Mouse (Mus musculus): ENCODE data around the gene Anapc2. TPM values are rescaled to one million over a fixed set of nuclear protein-coding genes. Genes with fewer than 3 reads are reported as not detected.

Anapc2 gene
- polyA plus RNA-seq, 1 experiment from 2014 or later: 128 TPM

DNA sequence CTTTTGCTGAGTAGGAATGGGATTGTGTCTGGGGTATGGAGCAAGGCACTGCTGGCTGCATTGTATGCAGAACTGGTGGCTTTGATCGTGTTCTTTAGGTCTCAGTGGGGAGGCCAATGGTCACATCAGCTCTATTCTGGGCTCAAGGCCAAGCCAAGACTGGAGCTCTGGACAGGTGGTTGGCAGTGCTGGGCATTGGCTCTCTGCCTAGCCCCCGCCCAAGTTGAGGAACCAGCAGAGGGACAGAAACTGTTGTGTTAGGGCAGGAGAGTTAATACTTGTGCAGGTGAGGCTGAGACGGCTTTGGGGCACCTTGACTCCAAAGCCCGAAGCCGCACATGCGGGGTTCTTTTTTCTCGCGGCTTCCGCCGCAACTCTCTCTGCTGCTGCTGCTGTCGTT, 17.4 kb downstream of the Anapc2 start, which contains the start of gene Lrrc26:
Gene Lrrc26 (plus strand): TSS at position 265 of the 400 bp plus-strand sequence.
- ATAC-seq (ENCODE audit: insufficient read depth, low FRiP score, low TSS enrichment) (no peak), DNase-seq (ENCODE audit: low spot score) (no peak)
- WGBS: 9% methylated on average over 11 of the region's 11 CpGs
- H3K4me2 ChIP-seq (ENCODE audit: low read depth): no peak within 1 kb of the TSS
- H3K27ac ChIP-seq (ENCODE audit: low read depth, low read length): no peak within 1 kb of the TSS
- H3K4me3 ChIP-seq (ENCODE audit: low read depth, low read length): no peak within 1 kb of the TSS; the same call in 1 of the 2 replicates
- H3K27me3 ChIP-seq (ENCODE audit: control insufficient read depth, insufficient read depth, low read length): peaks cover 59% of the 10 kb centered on the region
- H3K4me1 ChIP-seq (ENCODE audit: control insufficient read depth, insufficient read depth, low read length): no peaks in the 10 kb centered on the region
- no peaks in the 10 kb centered on the region for H3K9me3 ChIP-seq (ENCODE audit: control insufficient read depth, low read length)
- H3K9ac ChIP-seq (ENCODE audit: low read length): no peak within 1 kb of the TSS
- H3K36me3 ChIP-seq (ENCODE audit: control insufficient read depth, insufficient read depth, low read length): peaks cover 11% of the 10 kb centered on the region

DNA sequence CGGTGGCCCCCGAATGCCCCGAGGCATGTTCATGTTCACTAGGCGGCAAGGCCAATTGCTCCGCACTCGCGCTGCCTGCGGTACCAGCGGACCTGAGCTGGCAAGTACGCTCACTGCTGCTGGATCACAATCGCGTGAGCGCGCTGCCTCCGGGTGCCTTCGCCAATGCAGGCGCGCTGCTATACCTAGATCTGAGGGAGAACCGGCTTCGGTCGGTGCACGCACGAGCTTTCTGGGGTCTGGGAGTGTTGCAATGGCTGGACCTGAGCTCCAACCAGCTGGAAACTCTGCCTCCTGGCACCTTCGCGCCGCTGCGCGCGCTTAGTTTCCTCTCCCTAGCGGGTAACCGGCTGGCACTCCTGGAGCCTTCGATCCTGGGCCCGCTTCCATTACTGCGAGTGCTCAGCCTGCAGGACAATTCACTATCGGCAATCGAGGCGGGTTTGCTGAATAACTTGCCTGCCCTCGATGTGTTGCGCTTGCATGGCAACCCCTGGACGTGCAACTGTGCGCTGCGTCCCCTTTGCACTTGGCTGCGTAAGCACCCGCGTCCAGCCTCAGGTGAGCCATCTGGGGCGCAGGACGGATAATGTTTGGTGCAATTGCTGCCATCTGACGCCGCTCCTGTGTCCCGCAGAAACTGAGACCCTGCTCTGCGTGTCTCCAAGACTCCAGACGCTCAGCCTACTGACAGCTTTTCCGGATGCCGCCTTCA, 18.0 kb downstream of the Anapc2 start:
- no peak for ATAC-seq (ENCODE audit: insufficient read depth, low FRiP score, low TSS enrichment)
- Histone ChIP-seq H3K4me1 (ENCODE audit: control insufficient read depth, insufficient read depth, low read length) (no peaks in the 10 kb centered on the region), H3K9me3 (ENCODE audit: control insufficient read depth, low read length) (no peaks in the 10 kb centered on the region), H3K27me3 (ENCODE audit: control insufficient read depth, insufficient read depth, low read length) (peaks cover 59% of the 10 kb centered on the region), H3K9ac (ENCODE audit: low read length) (no peak overlapping the region), H3K36me3 (ENCODE audit: control insufficient read depth, insufficient read depth, low read length) (peaks cover 6% of the 10 kb centered on the region), H3K27ac (ENCODE audit: low read depth, low read length) (no peak overlapping the region), H3K4me3 (ENCODE audit: low read depth, low read length) (no peak overlapping the region; the same call in 1 of the 2 replicates), H3K4me2 (ENCODE audit: low read depth) (no peak overlapping the region)
- 2% methylated on average over 54 of the region's 54 CpGs for WGBS
- no peak for DNase-seq (ENCODE audit: low spot score)

DNA sequence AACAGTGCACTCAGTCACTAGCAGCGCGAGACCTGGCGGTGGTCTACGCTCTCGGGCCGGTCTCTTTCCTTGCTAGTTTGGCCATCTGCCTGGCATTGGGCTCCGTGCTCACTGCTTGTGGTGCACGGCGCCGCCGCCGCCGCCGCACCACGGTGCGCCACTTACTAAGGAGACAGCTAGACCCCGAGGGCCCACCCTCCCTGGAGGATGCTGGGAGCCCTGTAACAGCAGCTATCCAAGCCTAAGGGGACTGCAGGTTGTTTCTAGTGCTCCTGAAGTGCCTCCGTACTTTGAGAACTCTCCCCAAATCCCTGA, 18.5 kb downstream of the Anapc2 start:
- no peak overlapping the region for H3K4me3 ChIP-seq (ENCODE audit: low read depth, low read length)
- ATAC-seq (ENCODE audit: insufficient read depth, low FRiP score, low TSS enrichment) (no peak), DNase-seq (ENCODE audit: low spot score) (no peak)
- H3K4me2 ChIP-seq (ENCODE audit: low read depth): no peak overlapping the region
- H3K9ac ChIP-seq (ENCODE audit: low read length): no peak overlapping the region
- H3K9me3 ChIP-seq (ENCODE audit: control insufficient read depth, low read length): no peaks in the 10 kb centered on the region
- no peaks in the 10 kb centered on the region for H3K4me1 ChIP-seq (ENCODE audit: control insufficient read depth, insufficient read depth, low read length)
- 0 out of 2 replicates have a peak, but pooled peaks cover 1% of the 10 kb centered on the region for H3K36me3 ChIP-seq (ENCODE audit: control insufficient read depth, insufficient read depth, low read length)
- peaks cover 63% of the 10 kb centered on the region for H3K27me3 ChIP-seq (ENCODE audit: control insufficient read depth, insufficient read depth, low read length)
- H3K27ac ChIP-seq (ENCODE audit: low read depth, low read length): no peak overlapping the region
- 0% methylated on average over 18 of the region's 18 CpGs for WGBS

DNA sequence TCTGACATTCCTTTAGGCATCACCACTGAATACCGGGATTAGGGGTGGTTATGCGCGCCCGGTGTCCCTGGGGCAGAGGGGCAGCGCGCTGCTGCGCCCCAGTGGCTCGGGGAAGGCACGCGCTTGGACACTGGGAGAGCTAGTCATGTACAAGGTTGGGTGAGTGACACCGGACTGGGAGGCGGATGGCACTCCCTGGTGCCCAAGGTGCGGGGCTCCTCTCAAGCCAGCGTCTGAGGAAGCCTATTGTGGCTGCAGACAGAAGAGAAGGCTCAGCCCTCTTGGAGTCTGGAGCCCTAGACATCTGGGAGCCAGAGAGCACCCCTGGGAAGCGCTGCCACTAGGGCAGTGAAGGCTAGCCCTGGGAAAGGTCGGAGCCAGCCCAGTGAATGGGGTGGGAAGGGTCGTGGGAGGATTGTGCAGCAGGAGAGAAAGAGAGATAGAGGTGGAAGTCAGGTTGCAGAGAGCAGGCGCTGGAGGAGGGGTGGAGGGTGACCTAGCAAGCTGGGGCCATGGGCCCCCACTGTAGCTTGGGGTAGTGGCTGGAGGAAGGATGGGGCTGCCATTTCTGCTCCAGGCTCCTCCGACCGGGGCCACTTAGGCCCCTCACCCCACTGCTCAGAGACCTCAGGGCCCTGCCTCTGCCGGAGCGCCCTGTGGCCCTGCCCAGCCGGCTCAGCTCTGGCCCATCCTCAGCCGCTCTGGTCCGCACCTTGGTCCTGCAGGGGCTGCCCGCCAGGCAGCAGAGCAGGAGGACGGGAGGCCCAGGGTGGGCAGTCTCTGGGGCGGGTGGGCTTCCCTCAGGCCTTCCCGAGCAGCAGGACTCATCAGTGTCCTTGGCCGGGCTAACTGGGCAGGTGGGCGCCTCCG, 19.1 kb downstream of the Anapc2 start:
- H3K27me3 ChIP-seq (ENCODE audit: control insufficient read depth, insufficient read depth, low read length): peaks cover 65% of the 10 kb centered on the region
- DNase-seq (ENCODE audit: low spot score): no peak
- H3K4me3 ChIP-seq (ENCODE audit: low read depth, low read length): peak overlapping the region; percentile 22; the same call in 1 of the 2 replicates
- no peaks in the 10 kb centered on the region for H3K4me1 ChIP-seq (ENCODE audit: control insufficient read depth, insufficient read depth, low read length)
- ATAC-seq (ENCODE audit: insufficient read depth, low FRiP score, low TSS enrichment): no peak
- WGBS: 6% methylated on average over 31 of the region's 32 CpGs
- H3K9ac ChIP-seq (ENCODE audit: low read length): no peak overlapping the region
- H3K4me2 ChIP-seq (ENCODE audit: low read depth): no peak overlapping the region
- no peak overlapping the region for H3K27ac ChIP-seq (ENCODE audit: low read depth, low read length)
- H3K36me3 ChIP-seq (ENCODE audit: control insufficient read depth, insufficient read depth, low read length): no peaks in the 10 kb centered on the region
- H3K9me3 ChIP-seq (ENCODE audit: control insufficient read depth, low read length): no peaks in the 10 kb centered on the region

DNA sequence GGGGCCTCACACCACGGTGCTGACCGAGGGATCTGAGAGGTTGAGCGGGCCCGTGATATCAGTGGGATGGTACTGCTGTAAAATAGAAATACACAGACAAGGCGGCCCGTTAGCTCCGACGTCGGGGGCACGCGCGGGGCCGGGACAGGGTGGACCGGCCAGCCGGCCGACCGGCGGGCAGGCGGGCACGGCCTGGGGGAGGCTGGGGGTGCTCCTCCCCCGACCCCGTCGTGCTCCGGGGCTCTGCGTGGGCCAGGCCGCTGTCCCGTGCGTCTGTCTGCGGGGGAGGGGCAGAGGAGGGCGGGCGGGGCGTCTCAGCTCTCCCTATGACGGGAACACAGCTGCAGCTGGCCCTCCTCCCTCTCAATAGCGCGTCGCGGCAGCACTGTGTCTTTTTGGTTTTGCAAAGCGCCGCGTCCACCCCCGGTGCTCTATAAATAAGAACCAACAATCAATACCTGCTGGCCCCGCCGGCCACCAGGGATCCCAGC, 19.8 kb downstream of the Anapc2 start:
- no peak overlapping the region; the same call in 1 of the 2 replicates for H3K9ac ChIP-seq (ENCODE audit: low read length)
- H3K27me3 ChIP-seq (ENCODE audit: control insufficient read depth, insufficient read depth, low read length): peaks cover 65% of the 10 kb centered on the region
- H3K27ac ChIP-seq (ENCODE audit: low read depth, low read length): no peak overlapping the region
- DNase-seq (ENCODE audit: low spot score) (peak; percentile 15), ATAC-seq (ENCODE audit: insufficient read depth, low FRiP score, low TSS enrichment) (no peak)
- H3K9me3 ChIP-seq (ENCODE audit: control insufficient read depth, low read length): no peaks in the 10 kb centered on the region
- no peaks in the 10 kb centered on the region for H3K36me3 ChIP-seq (ENCODE audit: control insufficient read depth, insufficient read depth, low read length)
- H3K4me2 ChIP-seq (ENCODE audit: low read depth): peak overlapping the region; percentile 17
- 5% methylated on average over 38 of the region's 43 CpGs for WGBS
- peak overlapping the region; percentile 22 for H3K4me3 ChIP-seq (ENCODE audit: low read depth, low read length)
- no peaks in the 10 kb centered on the region for H3K4me1 ChIP-seq (ENCODE audit: control insufficient read depth, insufficient read depth, low read length)

DNA sequence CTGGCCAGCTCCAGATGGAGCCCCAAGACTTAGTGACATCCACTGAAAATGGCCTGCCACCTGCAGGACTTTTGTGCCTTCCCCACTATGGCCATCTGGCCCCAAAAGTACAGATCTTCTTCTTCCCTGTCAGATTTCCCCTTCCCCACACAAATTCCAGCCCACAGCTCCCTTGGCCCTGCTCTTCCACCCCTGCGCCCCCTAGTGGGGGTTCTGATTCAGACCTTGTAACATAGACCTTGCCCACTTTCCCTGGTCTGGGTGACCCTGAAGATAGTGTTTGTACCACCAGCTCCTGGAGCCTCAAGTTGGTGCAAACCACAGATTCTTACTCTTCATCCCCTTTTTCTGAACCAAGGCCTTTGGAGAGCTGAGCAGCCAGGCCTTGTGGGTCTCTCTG, 20.6 kb downstream of the Anapc2 start:
- Histone ChIP-seq H3K9me3 (ENCODE audit: control insufficient read depth, low read length) (no peaks in the 10 kb centered on the region), H3K27ac (ENCODE audit: low read depth, low read length) (no peak overlapping the region), H3K4me2 (ENCODE audit: low read depth) (no peak overlapping the region), H3K4me3 (ENCODE audit: low read depth, low read length) (no peak overlapping the region), H3K4me1 (ENCODE audit: control insufficient read depth, insufficient read depth, low read length) (no peaks in the 10 kb centered on the region), H3K27me3 (ENCODE audit: control insufficient read depth, insufficient read depth, low read length) (peaks cover 62% of the 10 kb centered on the region), H3K9ac (ENCODE audit: low read length) (no peak overlapping the region), H3K36me3 (ENCODE audit: control insufficient read depth, insufficient read depth, low read length) (no peaks in the 10 kb centered on the region)
- ATAC-seq (ENCODE audit: insufficient read depth, low FRiP score, low TSS enrichment) (no peak), DNase-seq (ENCODE audit: low spot score) (peak; percentile 80)
- WGBS: 0% methylated on average over 1 of the region's 1 CpGs

DNA sequence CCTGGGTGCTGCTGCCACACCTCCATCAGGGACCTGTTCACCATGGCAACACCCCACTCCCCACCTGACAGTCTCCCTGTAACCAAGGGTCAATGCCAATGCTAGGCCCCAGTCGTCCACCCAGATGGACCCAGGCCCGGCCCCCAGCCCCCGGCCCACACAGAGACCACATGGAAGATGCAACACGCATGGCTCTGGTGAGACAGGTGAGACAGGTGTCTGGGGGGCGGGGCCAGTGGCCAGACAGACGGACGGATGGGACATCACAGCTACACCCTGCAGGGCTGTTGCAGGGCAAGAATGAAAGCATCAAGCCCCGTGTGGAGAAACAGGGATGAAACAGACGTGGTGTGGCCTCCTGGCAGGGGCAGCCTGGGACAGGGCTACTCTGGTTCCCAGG, 21.4 kb downstream of the Anapc2 start:
- no peak overlapping the region for H3K27ac ChIP-seq (ENCODE audit: low read depth, low read length)
- no peaks in the 10 kb centered on the region for H3K36me3 ChIP-seq (ENCODE audit: control insufficient read depth, insufficient read depth, low read length)
- peaks cover 53% of the 10 kb centered on the region for H3K27me3 ChIP-seq (ENCODE audit: control insufficient read depth, insufficient read depth, low read length)
- H3K4me2 ChIP-seq (ENCODE audit: low read depth): no peak overlapping the region
- ATAC-seq (ENCODE audit: insufficient read depth, low FRiP score, low TSS enrichment) (no peak), DNase-seq (ENCODE audit: low spot score) (no peak)
- H3K9me3 ChIP-seq (ENCODE audit: control insufficient read depth, low read length): no peaks in the 10 kb centered on the region
- H3K4me3 ChIP-seq (ENCODE audit: low read depth, low read length): no peak overlapping the region
- no peaks in the 10 kb centered on the region for H3K4me1 ChIP-seq (ENCODE audit: control insufficient read depth, insufficient read depth, low read length)
- WGBS: 67% methylated on average over 9 of the region's 9 CpGs
- H3K9ac ChIP-seq (ENCODE audit: low read length): no peak overlapping the region

DNA sequence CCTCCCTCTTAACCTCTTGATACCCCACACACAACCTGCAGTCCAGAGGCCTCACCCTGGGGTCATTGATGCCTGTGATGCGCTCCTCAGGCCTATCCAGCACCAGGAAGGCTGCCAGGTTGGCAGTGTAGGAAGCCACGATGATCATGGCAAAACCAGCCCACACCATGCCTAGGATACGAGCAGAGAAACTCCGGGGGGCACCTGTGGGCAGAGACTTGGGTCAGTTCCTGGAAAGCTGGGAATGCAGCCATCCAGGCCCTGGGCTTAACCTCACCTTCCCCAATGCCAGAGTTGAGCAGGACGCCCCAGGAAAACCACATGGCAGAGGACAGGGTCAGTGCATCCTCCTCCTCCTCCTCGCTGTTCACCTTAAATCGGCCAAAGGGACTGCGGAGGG, 24.8 kb downstream of the Anapc2 start:
- no peaks in the 10 kb centered on the region for H3K4me1 ChIP-seq (ENCODE audit: control insufficient read depth, insufficient read depth, low read length)
- H3K36me3 ChIP-seq (ENCODE audit: control insufficient read depth, insufficient read depth, low read length): no peaks in the 10 kb centered on the region
- H3K9me3 ChIP-seq (ENCODE audit: control insufficient read depth, low read length): no peaks in the 10 kb centered on the region
- ATAC-seq (ENCODE audit: insufficient read depth, low FRiP score, low TSS enrichment) (no peak), DNase-seq (ENCODE audit: low spot score) (no peak)
- peaks cover 20% of the 10 kb centered on the region for H3K27me3 ChIP-seq (ENCODE audit: control insufficient read depth, insufficient read depth, low read length)
- H3K27ac ChIP-seq (ENCODE audit: low read depth, low read length): no peak overlapping the region
- no peak overlapping the region for H3K9ac ChIP-seq (ENCODE audit: low read length)
- no peak overlapping the region for H3K4me3 ChIP-seq (ENCODE audit: low read depth, low read length)
- no peak overlapping the region for H3K4me2 ChIP-seq (ENCODE audit: low read depth)
- 88% methylated on average over 8 of the region's 8 CpGs for WGBS
